Mouse (Mus musculus) stomach, embryonic 15.5 days (tissue): ENCODE measurements around the gene Slc5a9. TPM values are rescaled to one million over a fixed set of nuclear protein-coding genes. Genes with fewer than 3 reads are reported as not detected.
"Not testable (repeated sequence)": the region's sequence is repeated elsewhere in the genome, so short reads cannot be mapped to it uniquely, and the experiment has no call there.

Experiments used
- ATAC-seq: fragments of 200-750 bp; cut with Nextera tagmentation; 2 replicates; pipeline ENCODE4 v1.8.0; 2017; ENCODE audit warnings: low read depth, moderate number of reproducible peaks, moderate TSS enrichment; ENCODE audit not compliant: insufficient read depth, low FRiP score
- H3K27ac ChIP-seq: fragments of 300-500 bp; sonication (generic); 2 replicates; pipeline ENCODE4 v1.5.1; 2015; ENCODE audit warnings: mild to moderate bottlenecking, inconsistent platforms
- H3K27me3 ChIP-seq: fragments of 300-500 bp; sonication (generic); replicated peaks from 2 replicates; pipeline ENCODE4 v1.6.1; 2015; ENCODE audit warnings: inconsistent platforms
- H3K36me3 ChIP-seq: fragments of 300-500 bp; sonication (generic); 2 replicates; pipeline ENCODE4 v1.6.1; 2015; ENCODE audit warnings: inconsistent platforms
- H3K4me1 ChIP-seq: fragments of 300-500 bp; sonication (generic); 2 replicates; pipeline ENCODE4 v1.6.1; 2015; ENCODE audit warnings: inconsistent platforms
- H3K4me2 ChIP-seq: fragments of 300-500 bp; sonication (generic); 2 replicates; pipeline ENCODE4 v1.6.1; 2015; ENCODE audit warnings: mild to moderate bottlenecking, inconsistent platforms
- H3K4me3 ChIP-seq: fragments of 300-500 bp; sonication (generic); replicated peaks from 2 replicates; pipeline ENCODE4 v1.5.1; 2015; ENCODE audit warnings: inconsistent platforms
- H3K9ac ChIP-seq: fragments of 300-500 bp; sonication (generic); 2 replicates; pipeline ENCODE4 v1.6.1; 2015; ENCODE audit warnings: inconsistent platforms
- H3K9me3 ChIP-seq: fragments of 300-500 bp; sonication (generic); 2 replicates; pipeline ENCODE4 v1.6.1; 2016; ENCODE audit warnings: inconsistent platforms
- WGBS: fragments of 180-500 bp; shearing (Covaris S2); methylation state at CpG from one replicate; pipeline ENCODE4 v1.1.7; 2015; 5-methylcytosine and 5-hydroxymethylcytosine counted together
- polyA plus RNA-seq: library from polyadenylated mRNA; unstranded; fragments of >200 nt; fragmentation: Nextera tagmentation; extraction: Ambion mirVana; gene quantifications from 2 replicates; pipeline ENCODE4 v1.2.1, GENCODE M21; 2015

Gene Slc5a9
- polyA plus RNA-seq, result 3.0 and 5.9 TPM in 2 replicates

DNA sequence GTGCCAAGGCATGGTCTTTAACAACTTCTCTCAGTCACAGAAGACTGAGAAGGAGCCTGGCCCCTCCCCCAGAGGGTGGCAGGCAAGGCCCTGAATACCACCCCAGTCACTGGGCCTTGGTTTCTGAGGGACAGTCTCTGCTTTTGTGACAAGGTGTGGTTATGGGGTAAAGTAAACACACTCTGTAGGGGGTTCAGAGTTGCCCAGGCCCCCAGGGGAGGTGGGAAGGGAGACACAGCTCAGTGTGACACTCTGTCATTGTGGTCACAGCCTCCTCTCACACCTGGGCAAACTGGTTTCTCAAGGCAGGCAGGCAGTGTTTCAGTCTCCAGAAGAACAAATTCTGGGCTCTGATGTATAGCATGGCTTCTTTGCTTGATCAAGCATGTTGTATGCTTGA is at the start of gene Slc5a9:
TSS of gene Slc5a9 (minus strand) at position 144 of the 400 bp plus-strand sequence.
- Histone ChIP-seq H3K27ac (no peak within 1 kb of the TSS), H3K4me1 (no peaks in the 10 kb centered on the region), H3K36me3 (no peaks in the 10 kb centered on the region), H3K4me3 (no peak within 1 kb of the TSS), H3K9ac (no peak within 1 kb of the TSS), H3K27me3 (no peaks in the 10 kb centered on the region), H3K9me3 (no peaks in the 10 kb centered on the region), H3K4me2 (no peak within 1 kb of the TSS)
- peak; percentile 43 for ATAC-seq

DNA sequence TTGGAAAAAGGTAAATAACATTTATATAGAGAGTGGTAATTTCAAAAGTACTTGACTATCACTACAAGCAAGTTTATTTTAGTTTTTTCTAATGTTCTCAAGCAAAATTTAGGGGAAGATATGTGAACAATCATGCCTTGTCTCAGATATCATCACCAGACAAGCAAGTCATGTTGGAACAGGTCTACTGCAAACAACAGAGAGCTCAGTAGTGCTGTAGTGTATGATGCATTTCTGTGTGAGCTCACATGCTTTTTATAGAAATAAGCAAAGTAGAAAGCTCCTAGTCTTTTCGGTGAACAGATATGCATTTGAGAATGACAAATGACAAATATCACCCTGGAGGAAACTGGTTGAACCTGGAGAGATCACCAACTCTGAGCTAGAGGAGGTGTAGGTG is 16.4 kb upstream of the Slc5a9 start, which contains the start of gene Skint8:
TSS of gene Skint8 (plus strand) at position 301 of the 400 bp plus-strand sequence.
- Histone ChIP-seq H3K9me3 (no peaks in the 10 kb centered on the region), H3K27me3 (no peaks in the 10 kb centered on the region), H3K9ac (no peak within 1 kb of the TSS), H3K27ac (no peak within 1 kb of the TSS), H3K4me2 (no peak within 1 kb of the TSS), H3K4me1 (no peaks in the 10 kb centered on the region), H3K4me3 (no peak within 1 kb of the TSS), H3K36me3 (no peaks in the 10 kb centered on the region)
- no peak for ATAC-seq
- 63% methylated on average over 1 of the region's 1 CpGs for WGBS

DNA sequence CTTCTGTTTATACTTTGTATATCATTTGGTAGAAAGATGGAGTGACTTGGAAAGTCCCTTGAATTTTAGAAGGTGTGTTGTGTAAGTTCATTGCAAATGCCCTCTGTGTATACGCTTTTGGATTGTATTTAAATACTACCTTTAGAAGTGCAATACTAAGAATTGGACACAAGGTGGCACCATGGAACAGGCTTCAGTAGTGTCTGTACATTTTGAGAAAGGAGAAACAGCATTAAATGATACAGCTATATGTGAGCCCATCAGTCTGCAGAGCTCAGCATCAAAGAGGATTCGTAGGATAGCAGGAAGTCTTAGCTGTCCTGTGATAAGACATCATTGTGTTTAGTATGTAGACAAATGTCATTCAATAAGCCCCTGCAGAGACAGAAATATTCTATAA is 5.2 kb upstream of the Slc5a9 start:
- Histone ChIP-seq H3K27me3 (no peaks in the 10 kb centered on the region), H3K4me1 (no peaks in the 10 kb centered on the region), H3K36me3 (no peaks in the 10 kb centered on the region), H3K9ac (no peak overlapping the region), H3K4me2 (no peak overlapping the region), H3K27ac (no peak overlapping the region), H3K9me3 (no peaks in the 10 kb centered on the region), H3K4me3 (no peak overlapping the region)
- WGBS, result 33% methylated on average over 2 of the region's 2 CpGs
- no peak for ATAC-seq

DNA sequence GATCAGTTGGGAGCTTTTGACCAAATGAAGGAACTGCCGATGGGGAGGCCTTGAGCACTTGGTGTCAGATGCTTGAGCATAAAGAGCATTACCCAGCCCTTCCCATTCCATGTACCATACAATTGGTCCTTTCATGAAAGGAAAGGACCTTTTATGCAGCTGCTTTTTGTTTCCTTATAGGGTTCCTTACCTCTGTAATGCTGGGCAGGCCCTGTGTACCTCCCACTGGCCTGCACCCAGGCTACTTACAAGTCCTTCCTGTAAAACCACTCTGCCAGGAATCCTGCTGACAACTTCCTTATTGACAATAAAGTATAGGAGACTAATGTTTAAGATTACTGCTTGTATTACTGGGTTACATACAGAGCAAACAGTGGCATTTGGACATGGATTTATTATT is 1.2 kb downstream of the Slc5a9 start:
- H3K27ac ChIP-seq, result peak overlapping the region; percentile 21; the same call in 1 of the 2 replicates
- 81% methylated on average over 1 of the region's 1 CpGs for WGBS
- no peak overlapping the region for H3K4me2 ChIP-seq

DNA sequence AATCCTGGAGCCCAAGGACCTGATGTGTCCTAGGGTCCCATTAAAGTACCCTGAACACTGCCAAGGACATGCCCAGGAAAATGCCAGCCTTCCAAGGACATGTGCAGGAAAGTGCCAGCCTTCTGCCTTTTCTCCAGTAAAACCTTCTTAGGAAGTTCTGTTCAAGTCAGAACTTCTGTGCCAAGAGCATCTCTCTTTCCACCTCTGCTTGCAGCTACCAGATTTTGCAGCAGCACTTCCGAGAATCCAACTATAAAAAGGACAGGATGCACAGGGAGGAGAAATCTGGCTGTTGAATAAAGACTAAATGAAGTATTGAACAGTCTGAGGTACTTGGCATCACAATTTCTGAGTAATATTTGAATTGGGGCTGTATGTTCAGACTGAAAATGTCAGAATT is 2.2 kb downstream of the Slc5a9 start:
- not testable (repeated sequence) for H3K27me3 ChIP-seq, H3K4me1 ChIP-seq, H3K4me3 ChIP-seq, H3K9me3 ChIP-seq, ATAC-seq, H3K36me3 ChIP-seq, H3K4me2 ChIP-seq, H3K27ac ChIP-seq, H3K9ac ChIP-seq
- 76% methylated on average over 1 of the region's 1 CpGs for WGBS

More for the DNA sequence above, 1.2 kb downstream of the Slc5a9 start:
- Histone ChIP-seq H3K27me3 (no peaks in the 10 kb centered on the region), H3K9ac (no peak overlapping the region), H3K4me3 (no peak overlapping the region), H3K36me3 (no peaks in the 10 kb centered on the region), H3K4me1 (no peaks in the 10 kb centered on the region), H3K9me3 (no peaks in the 10 kb centered on the region)
- ATAC-seq, result peak; percentile 45; the same call in 1 of the 2 replicates

DNA sequence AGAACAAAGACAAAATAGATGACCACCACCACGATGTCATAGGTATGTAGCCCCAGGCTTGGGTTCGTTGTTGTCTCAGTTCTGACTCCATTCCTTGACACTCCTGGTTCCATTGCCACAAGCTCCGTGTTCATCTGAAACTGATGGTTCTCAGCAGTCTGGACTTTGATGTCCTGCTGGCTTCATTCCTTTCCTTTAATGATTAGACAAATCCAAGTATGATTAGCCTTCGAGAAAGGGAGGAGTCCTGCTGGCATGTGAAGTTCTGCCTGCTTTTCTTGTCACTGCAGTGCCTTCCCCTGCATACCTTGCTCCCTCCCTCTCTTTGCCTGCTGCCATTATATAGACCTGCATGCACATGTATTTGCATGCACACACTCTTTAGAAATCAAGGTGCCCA is 4.2 kb downstream of the Slc5a9 start:
- Histone ChIP-seq H3K4me2 (no peak overlapping the region), H3K4me1 (no peaks in the 10 kb centered on the region), H3K27me3 (no peaks in the 10 kb centered on the region), H3K27ac (no peak overlapping the region), H3K4me3 (no peak overlapping the region), H3K36me3 (no peaks in the 10 kb centered on the region), H3K9ac (no peak overlapping the region), H3K9me3 (no peaks in the 10 kb centered on the region)
- ATAC-seq, result no peak; the same call in 1 of the 2 replicates
- 55% methylated on average over 4 of the region's 4 CpGs for WGBS

DNA sequence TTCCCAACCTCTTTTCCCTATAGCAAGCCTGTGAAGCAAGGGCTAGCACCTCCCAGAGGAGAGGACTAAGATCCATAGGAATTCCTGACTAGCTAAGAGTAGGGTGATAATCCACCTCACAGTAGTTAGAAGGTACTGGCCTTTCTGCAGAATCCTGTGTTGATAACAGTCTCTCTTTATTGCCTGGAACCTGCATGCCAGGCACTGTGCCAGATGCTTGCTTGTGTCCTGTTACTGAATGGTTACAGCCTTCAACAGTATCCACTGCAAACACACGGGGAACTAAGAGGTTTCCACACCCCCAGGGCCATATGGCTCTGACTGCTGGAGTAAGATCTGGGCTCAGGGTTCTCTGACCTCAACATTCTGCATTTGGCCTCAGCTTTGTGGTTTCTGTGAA is 5.0 kb downstream of the Slc5a9 start:
- 26% methylated on average over 1 of the region's 1 CpGs for WGBS
- no peak for ATAC-seq
- H3K4me3 ChIP-seq, result no peak overlapping the region
- no peak overlapping the region for H3K27ac ChIP-seq
- no peaks in the 10 kb centered on the region for H3K9me3 ChIP-seq
- no peaks in the 10 kb centered on the region for H3K27me3 ChIP-seq
- H3K9ac ChIP-seq, result no peak overlapping the region
- no peaks in the 10 kb centered on the region for H3K36me3 ChIP-seq
- no peak overlapping the region for H3K4me2 ChIP-seq
- H3K4me1 ChIP-seq, result no peaks in the 10 kb centered on the region

DNA sequence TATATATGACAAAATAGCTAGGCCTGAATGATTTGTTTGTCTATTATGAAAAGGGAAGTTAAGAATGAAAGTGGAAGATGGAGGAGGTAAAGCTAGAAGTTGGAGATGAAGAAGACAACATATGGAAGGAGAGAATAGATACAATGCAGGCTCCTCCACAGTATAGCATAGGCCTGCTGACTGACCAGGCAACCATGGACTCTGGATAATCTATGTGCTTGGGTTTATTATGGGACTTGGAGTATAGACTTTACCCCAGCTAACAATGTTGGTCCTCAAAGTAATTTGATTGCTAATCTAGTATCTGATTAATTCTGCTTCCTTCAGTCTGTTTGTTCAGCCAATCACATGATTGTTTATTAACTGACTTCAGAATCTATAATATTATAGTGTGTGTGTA is 10.6 kb downstream of the Slc5a9 start:
- no peak for ATAC-seq
- H3K4me1 ChIP-seq, result no peaks in the 10 kb centered on the region
- H3K27ac ChIP-seq, result no peak overlapping the region
- no peak overlapping the region for H3K4me2 ChIP-seq
- no peak overlapping the region for H3K4me3 ChIP-seq
- no peaks in the 10 kb centered on the region for H3K9me3 ChIP-seq
- no peaks in the 10 kb centered on the region for H3K27me3 ChIP-seq
- no peaks in the 10 kb centered on the region for H3K36me3 ChIP-seq
- no peak overlapping the region for H3K9ac ChIP-seq

DNA sequence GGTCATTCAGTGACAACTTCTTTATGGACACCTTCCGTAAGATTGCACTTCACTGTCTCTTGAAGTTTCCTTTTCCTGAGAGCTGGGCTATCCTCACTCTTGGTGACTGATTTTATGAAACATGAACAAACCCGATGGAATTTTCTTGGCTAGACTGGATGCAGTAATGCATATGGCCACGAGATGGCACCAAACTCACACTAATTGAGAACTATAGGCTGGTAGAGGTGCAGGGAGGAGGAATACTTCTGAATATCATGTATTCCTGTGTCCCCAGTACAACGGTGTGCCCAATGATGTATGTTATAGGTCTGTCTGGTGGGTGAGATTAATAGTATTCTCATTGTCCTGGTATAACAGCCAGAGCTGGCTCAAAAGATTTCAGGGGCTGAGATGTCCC is 16.1 kb downstream of the Slc5a9 start:
- peak; percentile 62; the same call in 1 of the 2 replicates for ATAC-seq
- Histone ChIP-seq H3K4me2 (peak overlapping the region; percentile 49; the same call in 1 of the 2 replicates), H3K9me3 (no peaks in the 10 kb centered on the region), H3K36me3 (no peaks in the 10 kb centered on the region), H3K27ac (no peak overlapping the region), H3K9ac (no peak overlapping the region), H3K4me1 (peaks cover 5% of the 10 kb centered on the region; the same call in 1 of the 2 replicates), H3K4me3 (no peak overlapping the region), H3K27me3 (no peaks in the 10 kb centered on the region)
- WGBS, result 15% methylated on average over 4 of the region's 4 CpGs

DNA sequence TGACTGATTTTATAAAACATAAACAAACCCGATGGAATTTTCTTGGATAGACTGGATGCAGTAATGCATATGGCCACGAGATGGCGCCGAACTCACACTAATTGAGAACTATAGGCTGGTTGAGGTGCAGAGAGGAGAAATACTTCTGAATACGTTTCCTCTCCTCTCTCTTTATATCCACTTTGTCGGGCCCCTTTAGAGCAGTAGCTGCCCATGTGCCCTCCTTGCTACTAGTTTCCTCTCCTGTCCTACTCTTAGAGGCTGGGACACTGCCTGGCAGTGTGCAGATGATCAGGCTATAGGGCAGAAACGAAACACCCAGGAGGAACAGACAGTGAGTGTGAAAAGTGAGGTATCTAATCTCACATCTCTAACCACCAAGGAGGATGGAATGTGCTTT is 16.7 kb downstream of the Slc5a9 start:
- H3K9ac ChIP-seq, result no peak overlapping the region
- H3K9me3 ChIP-seq, result no peaks in the 10 kb centered on the region
- no peaks in the 10 kb centered on the region for H3K36me3 ChIP-seq
- H3K4me3 ChIP-seq, result no peak overlapping the region
- 9% methylated on average over 7 of the region's 7 CpGs for WGBS
- no peak overlapping the region for H3K27ac ChIP-seq
- H3K4me1 ChIP-seq, result peaks cover 5% of the 10 kb centered on the region; the same call in 1 of the 2 replicates
- H3K4me2 ChIP-seq, result peak overlapping the region; percentile 49
- H3K27me3 ChIP-seq, result no peaks in the 10 kb centered on the region
- peak; percentile 59; the same call in 1 of the 2 replicates for ATAC-seq

DNA sequence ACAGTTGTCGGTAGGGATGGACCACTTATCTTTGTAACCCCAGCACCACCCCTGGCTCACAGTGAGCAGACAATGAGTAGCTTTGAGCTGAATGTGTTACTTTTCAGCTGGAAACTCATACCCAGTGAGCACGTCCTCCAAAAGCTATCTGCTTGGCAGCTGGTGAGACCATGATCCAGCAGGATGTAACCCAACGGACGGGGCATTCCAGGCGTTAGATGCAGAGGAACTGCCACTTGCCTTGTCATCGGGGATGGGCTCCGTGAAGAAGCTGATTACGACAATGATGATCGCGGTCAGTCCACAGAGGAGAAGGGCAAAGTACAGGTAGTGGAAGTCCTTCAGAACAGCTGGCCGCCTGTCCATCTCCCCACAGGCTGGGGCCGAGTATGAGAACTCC is 19.2 kb downstream of the Slc5a9 start:
- H3K4me1 ChIP-seq, result peaks cover 5% of the 10 kb centered on the region; the same call in 1 of the 2 replicates
- no peak for ATAC-seq

DNA sequence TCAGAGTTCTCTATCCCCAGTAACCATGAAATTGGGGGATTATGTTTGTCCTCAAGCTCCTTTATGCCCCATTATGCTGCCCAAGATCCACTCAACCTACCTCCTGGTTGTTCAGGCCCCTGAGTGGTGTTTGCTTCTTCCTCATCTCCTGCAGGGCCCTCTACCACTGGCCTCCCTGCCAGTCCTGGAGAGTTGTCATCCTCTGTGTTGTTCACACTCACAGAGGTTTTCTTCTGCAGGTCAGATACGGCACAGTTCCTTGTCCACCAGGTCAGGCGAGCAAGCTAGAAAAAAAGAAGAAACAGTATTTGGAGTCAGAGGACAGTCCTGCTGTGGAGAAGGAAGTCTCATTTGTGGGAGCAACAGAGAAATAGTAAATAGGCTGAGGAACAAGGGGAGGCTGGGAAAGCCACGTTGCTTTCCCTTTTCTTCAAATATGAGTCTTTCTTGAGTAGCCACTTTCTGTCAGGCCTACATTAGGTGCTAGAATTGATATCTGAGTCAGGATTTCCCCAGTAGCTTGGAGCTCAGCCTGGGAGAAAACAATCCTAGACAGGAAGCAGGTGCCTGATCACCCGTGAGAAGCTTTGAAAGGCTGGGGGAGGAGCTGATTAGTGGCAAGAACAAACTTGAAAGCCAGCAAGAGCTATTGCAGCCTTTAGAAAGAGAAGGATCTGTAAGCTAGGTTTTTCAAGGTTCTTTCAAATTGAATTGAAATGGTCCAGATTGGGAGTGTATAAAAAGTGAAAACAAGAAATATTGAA is 22.4 kb downstream of the Slc5a9 start:
- peak overlapping the region; percentile 49; the same call in 1 of the 2 replicates for H3K27ac ChIP-seq
- 41% methylated on average over 4 of the region's 4 CpGs for WGBS

More for the DNA sequence above, 19.2 kb downstream of the Slc5a9 start:
- H3K27me3 ChIP-seq, result no peaks in the 10 kb centered on the region
- no peak overlapping the region for H3K9ac ChIP-seq
- H3K4me3 ChIP-seq, result no peak overlapping the region
- H3K4me2 ChIP-seq, result no peak overlapping the region
- no peaks in the 10 kb centered on the region for H3K9me3 ChIP-seq
- no peaks in the 10 kb centered on the region for H3K36me3 ChIP-seq
- 84% methylated on average over 12 of the region's 12 CpGs for WGBS
- H3K27ac ChIP-seq, result no peak overlapping the region

More for the DNA sequence above, 22.4 kb downstream of the Slc5a9 start:
- ATAC-seq, result no peak
- no peak overlapping the region for H3K4me2 ChIP-seq
- no peak overlapping the region for H3K4me3 ChIP-seq
- H3K9ac ChIP-seq, result no peak overlapping the region
- no peaks in the 10 kb centered on the region for H3K9me3 ChIP-seq
- no peaks in the 10 kb centered on the region for H3K4me1 ChIP-seq
- H3K36me3 ChIP-seq, result no peaks in the 10 kb centered on the region
- H3K27me3 ChIP-seq, result no peaks in the 10 kb centered on the region
